Mouse (Mus musculus) ES-E14 (cell line): Measurements from ENCODE around the gene Adgrf2.

Source experiments
- CHD2 ChIP-seq: IDR thresholded peaks from 2 replicates; pipeline ENCODE4 v1.6.1; 2014; ENCODE audit warnings: mild to moderate bottlenecking, low read depth, low read length, inconsistent platforms
- HCFC1 ChIP-seq: IDR thresholded peaks from 2 replicates; pipeline ENCODE4 v1.6.1; 2012; ENCODE audit warnings: low read length, inconsistent platforms, borderline replicate concordance; ENCODE audit not compliant: insufficient read depth
- MAFK ChIP-seq: IDR thresholded peaks from 2 replicates; pipeline ENCODE4 v1.6.1; 2014; ENCODE audit warnings: mild to moderate bottlenecking, low read depth, low read length, inconsistent platforms; ENCODE audit not compliant: insufficient read depth
- ZC3H11A ChIP-seq: IDR thresholded peaks from 2 replicates; pipeline ENCODE4 v1.6.1; 2012; ENCODE audit warnings: low read depth, mild to moderate bottlenecking, inconsistent platforms, low read length, borderline replicate concordance
- ZNF384 ChIP-seq: IDR thresholded peaks from 2 replicates; pipeline ENCODE4 v1.6.1; 2012; ENCODE audit warnings: low read depth, low read length, inconsistent platforms

DNA sequence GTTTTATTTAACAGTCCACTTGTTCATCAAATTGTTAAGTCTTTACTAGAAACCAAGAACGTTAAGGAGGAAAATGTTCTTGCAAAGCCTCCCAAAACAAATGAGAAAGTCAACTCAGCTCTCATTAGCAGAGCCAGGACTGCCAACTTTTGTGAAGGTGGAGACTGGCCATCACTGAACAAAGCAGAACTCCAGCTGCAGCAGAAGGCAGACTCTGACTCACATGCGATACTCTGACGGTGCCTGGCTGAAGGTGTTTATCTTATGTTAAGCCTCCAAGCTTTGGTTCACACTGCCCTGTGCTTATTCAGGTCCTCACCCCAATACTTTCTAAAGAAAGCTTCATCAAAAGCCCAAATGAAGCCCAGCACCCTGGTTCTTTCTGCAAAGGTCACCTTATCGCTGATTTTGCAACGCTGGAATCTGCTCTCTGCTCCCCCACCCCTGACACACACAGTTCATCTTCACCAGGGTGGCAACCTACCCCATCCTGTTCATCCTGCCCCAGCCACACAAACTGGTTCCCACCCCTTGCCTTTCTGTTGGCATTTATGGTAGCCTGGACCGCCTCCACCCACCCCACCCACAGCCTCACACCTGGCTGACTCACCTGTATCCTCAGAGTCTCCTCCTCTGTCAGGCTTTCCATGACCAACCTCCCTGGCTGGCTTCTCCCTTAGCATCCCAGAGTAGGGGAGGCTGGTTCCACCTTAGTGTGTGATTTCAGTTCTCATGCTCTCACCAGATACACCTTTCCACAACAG is 3.9 kb upstream of the Adgrf2 start:
- TF ChIP-seq HCFC1 (no peak), CHD2 (no peak), ZNF384 (no peak), MAFK (no peak), ZC3H11A (no peak)
